Mouse (Mus musculus) heart, embryonic 14.5 days (tissue): ENCODE measurements around the gene Asb12. TPM values are rescaled to one million over a fixed set of nuclear protein-coding genes. Genes with fewer than 3 reads are reported as not detected.

Experiments used
- ATAC-seq: fragments of 200-750 bp; cut with Nextera tagmentation; 2 replicates; pipeline ENCODE4 v1.8.0; 2017; ENCODE audit warnings: low read depth, moderate TSS enrichment; ENCODE audit not compliant: insufficient number of reproducible peaks, insufficient read depth, low FRiP score
- H3K27ac ChIP-seq, 2 experiments: fragments of 200-500 bp in 1 of 2; fragments of 300-500 bp in 1 of 2; sonication (generic) in 1 of 2; replicated peaks in 1 of 2; 2 replicates each; pipeline ENCODE4 v1.5.1; 2012 to 2014; ENCODE audit warnings: low read depth in 2 of 2, low read length in 2 of 2, control low read depth in 1 of 2, mild to moderate bottlenecking in 1 of 2, mixed read lengths in 1 of 2; ENCODE audit not compliant: control insufficient read depth in 1 of 2, insufficient read depth in 1 of 2
- H3K27me3 ChIP-seq: fragments of 300-500 bp; sonication (generic); 2 replicates; pipeline ENCODE4 v1.6.1; 2014; ENCODE audit warnings: mild to moderate bottlenecking, low read length, control low read depth; ENCODE audit not compliant: control insufficient read depth, insufficient read depth
- H3K36me3 ChIP-seq: fragments of 300-500 bp; sonication (generic); 2 replicates; pipeline ENCODE4 v1.6.1; 2014; ENCODE audit warnings: mild to moderate bottlenecking, control low read depth, low read length, mixed read lengths; ENCODE audit not compliant: control insufficient read depth, insufficient read depth
- H3K4me1 ChIP-seq, 2 experiments: fragments of 200-500 bp in 1 of 2; fragments of 300-500 bp in 1 of 2; sonication (generic) in 1 of 2; 2 replicates each; pipeline ENCODE4 v1.6.1; 2012 to 2014; ENCODE audit warnings: low read length in 2 of 2, control low read depth in 1 of 2, mixed read lengths in 1 of 2; ENCODE audit not compliant: control insufficient read depth in 2 of 2, insufficient read depth in 2 of 2
- H3K4me2 ChIP-seq: fragments of 300-500 bp; sonication (generic); 2 replicates; pipeline ENCODE4 v1.6.1; 2014; ENCODE audit warnings: mild to moderate bottlenecking, low read length
- H3K4me3 ChIP-seq, 2 experiments: fragments of 200-500 bp in 1 of 2; fragments of 300-500 bp in 1 of 2; sonication (generic) in 1 of 2; 2 replicates each; pipeline ENCODE4 v1.5.1; 2012 to 2014; ENCODE audit warnings: low read length in 2 of 2, mild to moderate bottlenecking in 2 of 2, control low read depth in 1 of 2, low read depth in 1 of 2, moderate library complexity in 1 of 2; ENCODE audit not compliant: control insufficient read depth in 1 of 2, insufficient read depth in 1 of 2
- H3K9ac ChIP-seq: fragments of 300-500 bp; sonication (generic); 2 replicates; pipeline ENCODE4 v1.6.1; 2014; ENCODE audit warnings: mild to moderate bottlenecking, low read length
- H3K9me3 ChIP-seq: fragments of 300-500 bp; sonication (generic); 2 replicates; pipeline ENCODE4 v1.6.1; 2016; ENCODE audit warnings: low read length, control low read depth; ENCODE audit not compliant: control insufficient read depth
- WGBS: fragments of 180-500 bp; shearing (Covaris S2); extraction: QIAGEN DNeasy Blood & Tissue Kit; methylation state at CpG from one replicate; pipeline ENCODE4 v1.1.7; 2014; 5-methylcytosine and 5-hydroxymethylcytosine counted together
- polyA plus RNA-seq: library from polyadenylated mRNA; unstranded; fragments of >200 nt; fragmentation: Nextera tagmentation; extraction: Ambion mirVana; gene quantifications from 2 replicates; pipeline ENCODE4 v1.2.1, GENCODE M21; 2014

The Asb12 gene
- polyA plus RNA-seq, 1 experiment from 2014 or later = 3.2 TPM

DNA sequence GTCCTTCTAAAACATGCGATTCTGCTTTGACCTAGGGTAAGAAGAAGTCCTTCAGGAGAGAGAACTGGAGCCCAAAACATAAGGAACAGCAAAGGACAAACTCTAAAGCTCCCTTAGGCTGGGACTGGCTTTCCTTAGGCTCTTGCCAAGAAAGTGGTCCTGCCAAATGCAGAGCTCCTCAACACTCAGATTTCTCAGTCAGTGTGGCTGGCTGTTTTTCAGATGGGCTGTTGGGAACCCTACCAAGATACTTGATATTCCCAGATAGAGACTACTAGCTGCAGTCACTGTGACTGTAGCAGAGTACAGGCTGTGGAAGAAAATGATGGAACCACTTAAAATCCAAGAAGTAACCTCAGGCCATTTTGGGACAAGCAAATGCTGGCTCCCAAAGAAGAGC, 120.6 kb downstream of the Asb12 start:
- H3K4me3 ChIP-seq = no peak overlapping the region
- H3K9me3 ChIP-seq = no peaks in the 10 kb centered on the region
- no peak overlapping the region for H3K4me2 ChIP-seq
- H3K4me1 ChIP-seq = peaks cover 2 to 14% of the 10 kb centered on the region in 2 experiments; a peak in 2 of 4 replicates
- no peak overlapping the region for H3K9ac ChIP-seq
- 81% methylated on average over 1 of the region's 1 CpGs for WGBS
- ATAC-seq = no peak
- no peaks in the 10 kb centered on the region for H3K27me3 ChIP-seq
- no peak overlapping the region for H3K27ac ChIP-seq
- no peaks in the 10 kb centered on the region for H3K36me3 ChIP-seq

Other genes starting within 250 kb of the Asb12 start
- 6.0 and 6.4 TPM in 2 replicates for gene Amer1, start 113.1 kb downstream of the Asb12 start, polyA plus RNA-seq
- gene Pfn5, start 117 bp upstream of the Asb12 start, polyA plus RNA-seq = not detected in 2 replicates
- 8.2 and 8.9 TPM in 2 replicates for gene Zc4h2, start 100.5 kb upstream of the Asb12 start, polyA plus RNA-seq
- gene Zc3h12b, start 153.7 kb upstream of the Asb12 start, polyA plus RNA-seq = 1.7 and 2.6 TPM in 2 replicates